Mouse (Mus musculus) heart, embryonic 13.5 days (tissue): ENCODE results near the gene Gm21861. TPM values are rescaled to one million over a fixed set of nuclear protein-coding genes. Genes with fewer than 3 reads are reported as not detected.
"Not testable (repeated sequence)": the region's sequence is repeated elsewhere in the genome, so short reads cannot be mapped to it uniquely, and the experiment has no call there.

Experiments
- ATAC-seq: fragments of 200-750 bp; cut with Nextera tagmentation; 2 replicates; pipeline ENCODE4 v1.8.0; 2017; ENCODE audit warnings: moderate TSS enrichment; ENCODE audit not compliant: insufficient number of reproducible peaks, low FRiP score, low TSS enrichment; ENCODE audit errors: extremely low read depth
- H3K27ac ChIP-seq: fragments of 300-500 bp; sonication (generic); replicated peaks from 2 replicates; pipeline ENCODE4 v1.5.1; 2015; ENCODE audit warnings: moderate library complexity, mild to moderate bottlenecking, inconsistent platforms
- H3K27me3 ChIP-seq: fragments of 300-500 bp; sonication (generic); replicated peaks from 2 replicates; pipeline ENCODE4 v1.6.1; 2015; ENCODE audit warnings: mild to moderate bottlenecking, inconsistent platforms
- H3K36me3 ChIP-seq: fragments of 300-500 bp; sonication (generic); 2 replicates; pipeline ENCODE4 v1.6.1; 2015; ENCODE audit warnings: mild to moderate bottlenecking, inconsistent platforms
- H3K4me1 ChIP-seq: fragments of 300-500 bp; sonication (generic); 2 replicates; pipeline ENCODE4 v1.6.1; 2015; ENCODE audit warnings: inconsistent platforms
- H3K4me2 ChIP-seq: fragments of 300-500 bp; sonication (generic); 2 replicates; pipeline ENCODE4 v1.6.1; 2015; ENCODE audit warnings: inconsistent platforms, mild to moderate bottlenecking, moderate library complexity
- H3K4me3 ChIP-seq: fragments of 300-500 bp; sonication (generic); 2 replicates; pipeline ENCODE4 v1.5.1; 2015; ENCODE audit warnings: moderate library complexity, mild to moderate bottlenecking, inconsistent platforms
- H3K9ac ChIP-seq: fragments of 300-500 bp; sonication (generic); 2 replicates; pipeline ENCODE4 v1.6.1; 2015; ENCODE audit warnings: inconsistent platforms, mild to moderate bottlenecking, moderate library complexity
- H3K9me3 ChIP-seq: fragments of 300-500 bp; sonication (generic); 2 replicates; pipeline ENCODE4 v1.6.1; 2016; ENCODE audit warnings: inconsistent platforms
- whole genome bisulfite sequencing: fragments of 180-500 bp; shearing (Covaris S2); methylation state at CpG from one replicate; pipeline ENCODE4 v1.1.7; 2015; ENCODE audit warnings: mixed read lengths; 5-methylcytosine and 5-hydroxymethylcytosine counted together
- polyA plus RNA-seq: library from polyadenylated mRNA; unstranded; fragments of >200 nt; fragmentation: Nextera tagmentation; extraction: Ambion mirVana; gene quantifications from 2 replicates; pipeline ENCODE4 v1.2.1, GENCODE M21; 2015

Gene Gm21861
- polyA plus RNA-seq, result not detected in 2 replicates

DNA sequence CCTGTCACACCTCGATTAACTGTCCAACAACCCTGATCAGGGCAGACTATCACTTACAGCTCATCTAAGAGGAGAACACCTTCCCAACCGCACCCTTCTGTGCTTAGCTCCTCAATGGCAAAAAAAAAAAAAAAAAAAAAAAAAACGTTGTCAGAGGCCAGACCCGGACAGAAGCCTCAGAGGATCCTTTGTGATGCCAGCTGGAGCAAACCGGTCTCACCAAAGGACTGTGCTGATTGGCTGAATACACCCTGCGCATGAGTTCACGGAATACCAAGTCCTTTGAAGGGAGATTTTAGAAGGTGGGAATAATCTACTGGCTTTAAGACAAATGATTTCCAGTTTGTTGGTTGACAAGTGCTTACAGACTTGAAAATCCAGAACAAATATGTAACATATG is at the start of gene Gm21861:
Gene Gm21861, minus strand, starts transcription at position 101 of the 400 bp plus-strand sequence.
- not testable (repeated sequence) for ATAC-seq, H3K9ac ChIP-seq, H3K4me1 ChIP-seq, H3K4me3 ChIP-seq, H3K27ac ChIP-seq, H3K27me3 ChIP-seq, H3K36me3 ChIP-seq, H3K9me3 ChIP-seq, H3K4me2 ChIP-seq
- WGBS, result no CpG with 5 or more reads among the region's 7 CpGs
